Mouse (Mus musculus): ENCODE measurements around the gene Pigc.

DNA sequence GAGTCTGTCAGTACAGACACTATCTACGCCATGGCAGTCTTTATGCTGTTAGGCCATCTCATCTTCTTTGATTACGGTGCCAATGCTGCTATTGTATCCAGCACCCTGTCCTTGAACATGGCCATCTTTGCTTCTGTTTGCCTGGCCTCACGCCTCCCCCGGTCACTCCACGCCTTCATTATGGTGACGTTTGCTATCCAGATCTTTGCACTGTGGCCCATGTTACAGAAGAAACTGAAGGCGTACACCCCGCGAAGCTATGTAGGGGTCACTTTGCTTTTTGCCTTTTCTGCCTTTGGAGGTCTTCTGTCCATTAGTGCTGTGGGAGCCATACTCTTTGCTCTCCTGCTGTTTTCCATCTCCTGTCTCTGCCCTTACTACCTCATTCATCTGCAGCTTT lies 1.9 kb downstream of the Pigc start:
- TF ChIP-seq EP300 (IDR thresholded peaks at IDR 0.05) (no peak), CTCF (IDR thresholded peaks at IDR 0.05) (no peak)

Measured in lung, postnatal 0 days (tissue).